Mouse (Mus musculus) frontal cortex, postnatal 14 days (tissue): ENCODE data around the gene Eloa.
"Not testable (repeated sequence)": the region's sequence is repeated elsewhere in the genome, so short reads cannot be mapped to it uniquely, and the experiment has no call there.

Source experiments
- DNase-seq, 2 experiments: peaks; one replicate each; pipeline ENCODE4 v3.0.0; 2022; ENCODE audit warnings: low spot score in 2 of 2

Eloa gene

GRCm38 (mm10) chr4:135985193-135985592, 36.4 kb downstream of the Eloa start:
- DNase-seq: no peak

- no peak for DNase-seq
Observed at GRCm38 (mm10) chr4:135984556-135984955, 37.0 kb downstream of the Eloa start.

GRCm38 (mm10) chr4:135981524-135982063, 40.0 kb downstream of the Eloa start:
- no peak for DNase-seq

- DNase-seq: not testable (repeated sequence)
Observed at GRCm38 (mm10) chr4:135980223-135980622, 41.3 kb downstream of the Eloa start.

GRCm38 (mm10) chr4:135976146-135976545, 45.4 kb downstream of the Eloa start:
- no peak for DNase-seq

- no peak for DNase-seq
Observed at GRCm38 (mm10) chr4:135972911-135973811, 48.4 kb downstream of the Eloa start.

GRCm38 (mm10) chr4:135972556-135972906, 49.0 kb downstream of the Eloa start, which contains the start of gene Lypla2:
Gene Lypla2 (minus strand): TSS chr4:135972626.
- peak; percentile 78 to 80 for DNase-seq

GRCm38 (mm10) chr4:135971805-135972555, 49.6 kb downstream of the Eloa start:
- DNase-seq: no peak

- DNase-seq: no peak
Observed at GRCm38 (mm10) chr4:135970585-135970984, 51.0 kb downstream of the Eloa start.

- DNase-seq: no peak
Observed at GRCm38 (mm10) chr4:135969070-135969750, 52.4 kb downstream of the Eloa start.

GRCm38 (mm10) chr4:135968271-135968869, 53.2 kb downstream of the Eloa start:
- no peak for DNase-seq

- DNase-seq: no peak
Observed at GRCm38 (mm10) chr4:135967086-135967760, 54.3 kb downstream of the Eloa start.

- no peak for DNase-seq
Observed at GRCm38 (mm10) chr4:135966283-135966682, 55.3 kb downstream of the Eloa start.

- no peak for DNase-seq
Observed at GRCm38 (mm10) chr4:135965113-135965512, 56.5 kb downstream of the Eloa start.

- DNase-seq: peak; percentile 42 to 51
Observed at GRCm38 (mm10) chr4:135964426-135964825, 57.1 kb downstream of the Eloa start.

- peak; percentile 87 to 89 for DNase-seq
Observed at GRCm38 (mm10) chr4:135963457-135964193, 57.9 kb downstream of the Eloa start, which contains the start of gene Gale. Gene Gale (plus strand): TSS chr4:135963727.

- no peak for DNase-seq
Observed at GRCm38 (mm10) chr4:135962946-135963345, 58.6 kb downstream of the Eloa start.

GRCm38 (mm10) chr4:135962198-135962597, 59.4 kb downstream of the Eloa start:
- DNase-seq: no peak

- DNase-seq: no peak
Observed at GRCm38 (mm10) chr4:135961709-135962108, 59.9 kb downstream of the Eloa start.

GRCm38 (mm10) chr4:135960717-135961116, 60.8 kb downstream of the Eloa start:
- peak; percentile 57 to 73 for DNase-seq
